9 mouse cellular contexts compared by ENCODE assay signal in genomic region chr15:76998878-76999588, GRCm38 (mm10). TPM values are rescaled to one million over a fixed set of nuclear protein-coding genes. Genes with fewer than 3 reads are reported as not detected.
DNase-seq lines count a peak whose midpoint lies in the region; ATAC-seq and TF ChIP-seq lines count a peak whose summit lies in the region.
"Had no signal": no experiment of that assay in that cellular context is flagged by ENCODE, and none has a peak within 500 bp of the region (broad histone marks: within the 10 kb centered on the region; RNA-seq: fewer than 3 reads in every experiment).

No protein-coding gene starts in this region.

- H3K4me1 ChIP-seq in limb, embryonic 13.5 days, result 0 out of 2 replicates have a peak, but pooled peaks cover 4% of the 10 kb centered on the region
- no peaks in the 10 kb centered on the region for H3K4me1 ChIP-seq in limb, embryonic 10.5 days

- no peak overlapping the region for H3K9ac ChIP-seq in limb, embryonic 13.5 days

- ATAC-seq in limb, embryonic 13.5 days (ENCODE audit: low FRiP score, low read depth), result no peak
- ATAC-seq in activated CD4-positive, CD25-positive, alpha-beta regulatory T cell, adult 4 months, result no peak

- H3K4me2 ChIP-seq in limb, embryonic 13.5 days (replicated peaks), result peak overlapping the region; percentile 14

- no peak overlapping the region for H3K4me3 ChIP-seq in limb, embryonic 13.5 days
- H3K4me3 ChIP-seq in limb, embryonic 10.5 days, result no peak overlapping the region
- H3K4me3 ChIP-seq in gastrocnemius, adult 2 months, result no peak overlapping the region

- H3K27me3 ChIP-seq in limb, embryonic 13.5 days, result peaks cover 8% of the 10 kb centered on the region
- peaks cover 22% of the 10 kb centered on the region; the same call in 1 of the 2 replicates for H3K27me3 ChIP-seq in limb, embryonic 10.5 days (ENCODE audit: low read depth, poor library complexity, severe bottlenecking)

- intact Hi-C loops in gastrocnemius, adult 2 months (cut with DNase I), result no loop called here

- H3K9me3 ChIP-seq in limb, embryonic 13.5 days, result no peaks in the 10 kb centered on the region
- H3K9me3 ChIP-seq in limb, embryonic 10.5 days (replicated peaks), result no peaks in the 10 kb centered on the region; the same call in 1 of the 2 replicates

- 53% methylated on average over 21 of the region's 21 CpGs for WGBS in limb, embryonic 13.5 days
- 57% methylated on average over 21 of the region's 21 CpGs for WGBS in limb, embryonic 10.5 days

- peak; percentile 49 for TF ChIP-seq CTCF in gastrocnemius, adult 2 months (IDR thresholded peaks at IDR 0.05)

- H3K36me3 ChIP-seq in limb, embryonic 13.5 days, result no peaks in the 10 kb centered on the region
- H3K36me3 ChIP-seq in limb, embryonic 10.5 days, result no peaks in the 10 kb centered on the region

- no peak for DNase-seq in limb, embryonic 10.5 days (ENCODE audit: low spot score)
- peak; percentile 84 for DNase-seq in brain, adult 2 months (ENCODE audit: low read depth, low spot score)
- DNase-seq in gastrocnemius, adult 2 months, result peak; percentile 87
- DNase-seq in kidney, postnatal 10 days, result peak; percentile 57
- DNase-seq in embryo, embryonic 10 days (ENCODE audit: low spot score), result no peak
- no peak for DNase-seq in lung, postnatal 4 days

- H3K27ac ChIP-seq in limb, embryonic 13.5 days, result no peak overlapping the region
- H3K27ac ChIP-seq in limb, embryonic 10.5 days, result no peak overlapping the region
- no peak overlapping the region for H3K27ac ChIP-seq in gastrocnemius, adult 2 months

RNA-seq across cellular contexts. Expression of gene Apol6, which starts 45.5 kb away (rescaled TPM):
- polyA plus RNA-seq in limb, embryonic 13.5 days (2015; fragmentation: Nextera tagmentation; extraction: Ambion mirVana), result 0.10 TPM in 1 of 2 replicates, not detected in the other
- polyA plus RNA-seq in limb, embryonic 10.5 days (2016; fragmentation: Nextera tagmentation; extraction: Ambion mirVana), result 0.14 TPM in 1 of 2 replicates, not detected in the other
- total RNA-seq in gastrocnemius, adult 2 months (2021), result 10 to 100 TPM; 27.7 to 71.1 TPM
- not detected for polyA plus RNA-seq in activated CD4-positive, CD25-positive, alpha-beta regulatory T cell, adult 4 months (2017; shearing (Covaris generic))
- total RNA-seq: hematopoietic stem cell, adult 5-6 weeks had no signal

RNA-seq across cellular contexts. Expression of gene 1110038F14Rik, which starts 50.7 kb away (rescaled TPM):
- 93.2 and 98.0 TPM in 2 replicates for polyA plus RNA-seq in limb, embryonic 13.5 days (2015; fragmentation: Nextera tagmentation; extraction: Ambion mirVana)
- 80.3 and 88.1 TPM in 2 replicates for polyA plus RNA-seq in limb, embryonic 10.5 days (2016; fragmentation: Nextera tagmentation; extraction: Ambion mirVana)
- total RNA-seq in gastrocnemius, adult 2 months (2021), result 10 to 100 TPM; 18.0 to 19.6 TPM
- 10 to 100 TPM; 57.2 to 72.4 TPM for polyA plus RNA-seq in activated CD4-positive, CD25-positive, alpha-beta regulatory T cell, adult 4 months (2017; shearing (Covaris generic))

RNA-seq across cellular contexts. Expression of gene Mb, which starts 51.4 kb away (rescaled TPM):
- 10.1 and 13.6 TPM in 2 replicates for polyA plus RNA-seq in limb, embryonic 13.5 days (2015; fragmentation: Nextera tagmentation; extraction: Ambion mirVana)
- 0.44 and 0.60 TPM in 2 replicates for polyA plus RNA-seq in limb, embryonic 10.5 days (2016; fragmentation: Nextera tagmentation; extraction: Ambion mirVana)
- total RNA-seq in gastrocnemius, adult 2 months (2021), result 1,000 to 10,000 TPM; 3,091 to 7,772 TPM
- polyA plus RNA-seq in activated CD4-positive, CD25-positive, alpha-beta regulatory T cell, adult 4 months (2017; shearing (Covaris generic)), result not detected
- total RNA-seq: hematopoietic stem cell, adult 5-6 weeks had no signal

Comparison
In these comparisons a context has a peak if more than half of its experiments do, and no peak if none do; other contexts are left out.
1. DNase-seq: peak in brain, adult 2 months (single experiment), gastrocnemius, adult 2 months (single experiment) and kidney, postnatal 10 days (single experiment); none in limb, embryonic 10.5 days (single experiment), embryo, embryonic 10 days (single experiment) and lung, postnatal 4 days (0 of 2).